Mouse (Mus musculus): ENCODE results near the gene Timm17a. TPM values are rescaled to one million over a fixed set of nuclear protein-coding genes. Genes with fewer than 3 reads are reported as not detected.
A peak's percentile ranks its signal among the peaks of the same experiment; 100 is the strongest.

Gene Timm17a
- polyA plus RNA-seq, 1 experiment from 2014 or later, result 368 TPM

DNA sequence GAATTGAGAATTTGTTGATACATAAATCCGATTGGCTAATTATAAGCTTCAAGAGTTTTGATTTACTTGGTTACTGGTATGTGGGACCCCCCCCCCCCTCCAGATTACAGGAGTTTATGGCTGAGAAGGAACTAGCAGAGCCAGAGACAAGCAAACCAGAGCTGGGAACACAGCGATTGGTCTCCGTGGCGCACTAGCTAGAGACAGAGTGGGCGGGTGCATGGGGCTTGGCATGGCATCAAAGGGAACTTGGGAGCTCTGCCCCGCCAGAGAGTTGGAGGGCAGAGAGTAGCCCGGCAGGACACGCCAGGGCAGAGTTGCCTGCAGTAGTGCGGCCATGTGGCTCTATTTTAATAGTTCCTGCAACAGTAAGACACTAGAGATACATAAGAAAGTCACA, 32.9 kb downstream of the Timm17a start:
- 78% methylated on average over 9 of the region's 9 CpGs for WGBS
- Histone ChIP-seq H3K9ac (no peak overlapping the region), H3K27me3 (replicated peaks) (no peaks in the 10 kb centered on the region), H3K4me2 (no peak overlapping the region), H3K4me1 (replicated peaks) (peaks cover 10% of the 10 kb centered on the region), H3K36me3 (peaks cover 35% of the 10 kb centered on the region), H3K4me3 (no peak overlapping the region), H3K27ac (ENCODE audit: poor library complexity, severe bottlenecking) (no peak overlapping the region), H3K9me3 (replicated peaks) (no peaks in the 10 kb centered on the region)
- ATAC-seq (ENCODE audit: insufficient number of reproducible peaks, low FRiP score), result no peak

- Histone ChIP-seq H3K9me3 (replicated peaks) (no peaks in the 10 kb centered on the region), H3K4me1 (replicated peaks) (no peaks in the 10 kb centered on the region), H3K4me2 (no peak overlapping the region), H3K4me3 (no peak overlapping the region), H3K27me3 (replicated peaks) (no peaks in the 10 kb centered on the region), H3K27ac (ENCODE audit: poor library complexity, severe bottlenecking) (no peak overlapping the region), H3K36me3 (peaks cover 57% of the 10 kb centered on the region), H3K9ac (no peak overlapping the region)
- 85% methylated on average over 9 of the region's 9 CpGs for WGBS
- ATAC-seq (ENCODE audit: insufficient number of reproducible peaks, low FRiP score), result no peak
These were observed 42.2 kb downstream of the Timm17a start for GRCm38 (mm10) chr1:135271371-135271770.

DNA sequence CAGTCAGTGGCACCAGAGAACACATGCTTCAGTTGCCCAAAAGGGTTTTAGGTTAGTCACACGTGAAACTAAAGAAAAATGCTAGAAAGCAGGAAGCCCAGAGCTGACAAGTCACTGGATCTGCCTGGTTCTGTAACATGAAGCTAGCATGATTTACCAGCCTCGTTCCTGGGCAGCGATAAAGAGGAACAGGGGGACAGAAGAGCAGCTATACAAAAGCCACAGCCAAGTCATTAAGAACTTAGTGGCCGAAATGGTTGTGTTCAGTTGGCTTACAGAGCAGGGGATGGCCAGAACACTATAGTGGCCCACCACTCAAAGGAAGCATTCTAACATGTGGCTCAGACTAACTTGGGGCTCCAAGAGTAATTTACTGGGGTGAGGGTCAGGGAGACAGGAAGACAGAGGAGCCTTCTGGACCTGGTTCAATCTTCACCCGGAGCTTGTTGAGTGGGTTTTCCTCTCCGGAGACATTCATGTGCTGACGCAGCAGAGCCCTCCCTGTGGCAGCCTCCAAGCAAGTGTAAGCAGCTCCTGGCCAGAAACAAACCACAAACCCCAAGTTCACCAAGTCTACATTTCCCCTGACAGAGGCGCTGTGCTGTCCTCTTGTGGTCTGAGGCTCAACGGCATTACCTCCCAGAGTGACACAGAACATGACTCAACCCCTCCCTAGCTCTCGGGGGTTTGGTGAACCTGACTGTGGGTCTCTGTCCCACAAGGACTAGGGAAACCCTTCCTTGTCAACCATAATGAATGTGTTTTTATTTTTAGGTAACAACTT, 45.7 kb downstream of the Timm17a start:
- Histone ChIP-seq H3K27ac (ENCODE audit: poor library complexity, severe bottlenecking) (no peak overlapping the region), H3K27me3 (replicated peaks) (no peaks in the 10 kb centered on the region), H3K9ac (no peak overlapping the region), H3K4me2 (no peak overlapping the region), H3K4me3 (no peak overlapping the region), H3K9me3 (replicated peaks) (no peaks in the 10 kb centered on the region), H3K36me3 (peaks cover 74% of the 10 kb centered on the region), H3K4me1 (replicated peaks) (no peaks in the 10 kb centered on the region)
- no peak for ATAC-seq (ENCODE audit: insufficient number of reproducible peaks, low FRiP score)
- 81% methylated on average over 10 of the region's 10 CpGs for WGBS

GRCm38 (mm10) chr1:135265834-135266233, 47.7 kb downstream of the Timm17a start:
- no peaks in the 10 kb centered on the region for H3K27me3 ChIP-seq (replicated peaks)
- H3K4me2 ChIP-seq, result no peak overlapping the region
- WGBS, result 67% methylated on average over 5 of the region's 5 CpGs
- H3K4me1 ChIP-seq (replicated peaks), result peaks cover 5% of the 10 kb centered on the region
- no peak overlapping the region for H3K27ac ChIP-seq (ENCODE audit: poor library complexity, severe bottlenecking)
- H3K9ac ChIP-seq, result no peak overlapping the region
- H3K4me3 ChIP-seq, result no peak overlapping the region
- no peaks in the 10 kb centered on the region for H3K9me3 ChIP-seq (replicated peaks)
- ATAC-seq (ENCODE audit: insufficient number of reproducible peaks, low FRiP score), result no peak
- peaks cover 77% of the 10 kb centered on the region for H3K36me3 ChIP-seq

- H3K9ac ChIP-seq, result no peak overlapping the region
- no peaks in the 10 kb centered on the region for H3K9me3 ChIP-seq (replicated peaks)
- no peak for ATAC-seq (ENCODE audit: insufficient number of reproducible peaks, low FRiP score)
- peaks cover 68% of the 10 kb centered on the region for H3K36me3 ChIP-seq
- H3K27ac ChIP-seq (ENCODE audit: poor library complexity, severe bottlenecking), result no peak overlapping the region
- 77% methylated on average over 9 of the region's 9 CpGs for WGBS
- H3K4me3 ChIP-seq, result no peak overlapping the region
- peaks cover 24% of the 10 kb centered on the region for H3K4me1 ChIP-seq (replicated peaks)
- H3K4me2 ChIP-seq, result no peak overlapping the region
- no peaks in the 10 kb centered on the region for H3K27me3 ChIP-seq (replicated peaks)
These were observed 50.3 kb downstream of the Timm17a start for GRCm38 (mm10) chr1:135263316-135263715.

GRCm38 (mm10) chr1:135262329-135262728, 51.2 kb downstream of the Timm17a start:
- peaks cover 61% of the 10 kb centered on the region for H3K36me3 ChIP-seq
- no peak overlapping the region for H3K4me2 ChIP-seq
- no peak overlapping the region for H3K4me3 ChIP-seq
- H3K9me3 ChIP-seq (replicated peaks), result no peaks in the 10 kb centered on the region
- WGBS, result 73% methylated on average over 3 of the region's 3 CpGs
- no peak for ATAC-seq (ENCODE audit: insufficient number of reproducible peaks, low FRiP score)
- H3K9ac ChIP-seq, result no peak overlapping the region
- no peak overlapping the region for H3K27ac ChIP-seq (ENCODE audit: poor library complexity, severe bottlenecking)
- H3K27me3 ChIP-seq (replicated peaks), result peaks cover 4% of the 10 kb centered on the region
- H3K4me1 ChIP-seq (replicated peaks), result peaks cover 28% of the 10 kb centered on the region

DNA sequence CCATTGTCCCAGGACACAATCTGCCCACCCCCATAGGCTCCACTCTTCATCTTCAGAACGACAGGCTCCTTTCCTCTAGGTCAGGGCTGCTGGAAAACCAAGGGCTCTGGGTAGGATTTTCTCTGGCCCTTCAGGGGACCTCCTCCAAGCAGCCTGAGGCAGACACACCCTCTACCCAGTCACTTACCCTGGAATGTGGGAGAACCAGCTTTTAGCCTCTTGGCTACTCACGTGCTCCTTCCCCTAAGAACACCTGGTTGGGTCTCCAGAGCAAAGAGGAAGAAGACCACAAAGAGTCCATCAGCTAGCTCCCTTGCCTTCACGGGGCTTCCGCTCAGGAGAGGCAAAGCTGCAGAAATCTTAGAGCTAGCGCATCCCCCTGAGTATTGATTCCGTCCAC, 52.6 kb downstream of the Timm17a start:
- Histone ChIP-seq H3K27me3 (replicated peaks) (peaks cover 18% of the 10 kb centered on the region), H3K4me1 (replicated peaks) (peaks cover 28% of the 10 kb centered on the region), H3K9me3 (replicated peaks) (no peaks in the 10 kb centered on the region), H3K4me2 (no peak overlapping the region), H3K36me3 (peaks cover 47% of the 10 kb centered on the region), H3K4me3 (no peak overlapping the region), H3K27ac (ENCODE audit: poor library complexity, severe bottlenecking) (peak overlapping the region; percentile 28; the same call in 1 of the 2 replicates), H3K9ac (no peak overlapping the region)
- no peak for ATAC-seq (ENCODE audit: insufficient number of reproducible peaks, low FRiP score)
- WGBS, result 71% methylated on average over 6 of the region's 6 CpGs

DNA sequence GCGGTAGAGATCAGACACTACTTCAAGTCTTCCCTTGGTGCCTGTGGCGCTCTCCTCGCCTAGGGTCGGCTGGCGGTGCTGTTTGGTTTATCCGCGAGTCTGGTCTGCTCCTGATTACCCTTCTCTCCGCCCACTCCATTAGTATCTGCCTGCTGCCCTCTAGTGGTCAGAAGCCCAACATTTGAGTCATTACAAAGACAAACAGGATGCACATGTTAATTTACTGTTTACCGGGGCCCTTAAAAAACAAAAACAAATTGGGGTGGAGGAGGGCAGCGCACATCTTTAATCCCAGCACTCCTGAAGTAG, 54.5 kb downstream of the Timm17a start:
- peak overlapping the region; percentile 31 for H3K4me3 ChIP-seq
- H3K9me3 ChIP-seq (replicated peaks), result no peaks in the 10 kb centered on the region
- H3K4me1 ChIP-seq (replicated peaks), result peaks cover 28% of the 10 kb centered on the region
- H3K27ac ChIP-seq (ENCODE audit: poor library complexity, severe bottlenecking), result no peak overlapping the region
- H3K27me3 ChIP-seq (replicated peaks), result peaks cover 36% of the 10 kb centered on the region
- H3K9ac ChIP-seq, result peak overlapping the region; percentile 58
- peaks cover 28% of the 10 kb centered on the region for H3K36me3 ChIP-seq
- H3K4me2 ChIP-seq, result peak overlapping the region; percentile 71
- 2% methylated on average over 10 of the region's 10 CpGs for WGBS
- peak; percentile 65 for ATAC-seq (ENCODE audit: insufficient number of reproducible peaks, low FRiP score)

DNA sequence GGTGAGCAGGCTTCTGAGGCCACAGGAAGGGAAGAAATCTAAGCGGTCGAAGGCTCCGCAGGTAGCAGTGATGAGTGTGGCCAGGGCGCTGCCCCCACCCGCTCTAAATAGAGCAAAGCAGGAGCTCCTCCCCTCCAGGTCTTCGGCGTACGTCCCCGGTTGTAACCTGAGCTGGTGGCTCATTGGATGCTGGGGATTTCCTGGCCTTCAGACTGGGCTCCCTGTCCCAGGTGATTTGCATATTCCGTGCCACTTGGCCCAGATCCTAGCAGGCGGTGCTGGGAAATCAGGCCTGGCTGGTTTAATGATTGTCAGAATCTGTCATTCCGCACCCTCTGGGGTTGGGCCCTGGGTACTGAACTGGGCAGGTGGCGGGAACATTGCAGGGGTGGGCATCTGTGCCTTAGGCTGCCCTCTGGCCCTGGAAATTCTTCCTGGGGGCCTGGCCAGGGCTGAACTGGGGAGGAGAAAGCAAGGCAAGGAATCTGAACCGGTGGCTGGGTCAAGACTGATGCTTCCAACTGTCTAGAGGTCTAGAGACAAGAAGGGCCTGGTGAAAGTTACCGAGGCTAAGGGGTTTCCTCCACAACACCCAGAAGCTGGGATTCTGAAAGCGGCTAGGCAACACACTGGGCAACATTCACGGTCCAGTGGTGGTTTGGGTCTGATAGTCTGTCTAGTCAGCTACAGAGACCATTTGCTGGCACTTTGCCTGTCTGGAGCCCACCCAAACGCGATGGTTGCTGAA, 55.0 kb downstream of the Timm17a start, which contains the start of gene Elf3:
Gene Elf3 (minus strand): TSS at position 189 of the 748 bp plus-strand sequence.
- H3K9me3 ChIP-seq (replicated peaks), result no peaks in the 10 kb centered on the region
- peak within 1 kb of the TSS; percentile 58 for H3K9ac ChIP-seq
- WGBS, result 9% methylated on average over 19 of the region's 19 CpGs
- peaks cover 41% of the 10 kb centered on the region for H3K27me3 ChIP-seq (replicated peaks)
- peak; percentile 54 for ATAC-seq (ENCODE audit: insufficient number of reproducible peaks, low FRiP score)
- H3K4me2 ChIP-seq, result peak within 1 kb of the TSS; percentile 71
- peak within 1 kb of the TSS; percentile 31 for H3K4me3 ChIP-seq
- H3K4me1 ChIP-seq (replicated peaks), result peaks cover 28% of the 10 kb centered on the region
- H3K36me3 ChIP-seq, result peaks cover 23% of the 10 kb centered on the region
- H3K27ac ChIP-seq (ENCODE audit: poor library complexity, severe bottlenecking), result no peak within 1 kb of the TSS

GRCm38 (mm10) chr1:135256299-135256698, 57.3 kb downstream of the Timm17a start:
- Histone ChIP-seq H3K4me3 (no peak overlapping the region), H3K4me2 (no peak overlapping the region), H3K9ac (no peak overlapping the region), H3K27ac (ENCODE audit: poor library complexity, severe bottlenecking) (no peak overlapping the region), H3K9me3 (replicated peaks) (no peaks in the 10 kb centered on the region), H3K4me1 (replicated peaks) (peaks cover 31% of the 10 kb centered on the region), H3K36me3 (0 out of 2 replicates have a peak, but pooled peaks cover under 1% of the 10 kb centered on the region), H3K27me3 (replicated peaks) (peaks cover 44% of the 10 kb centered on the region)
- no peak for ATAC-seq (ENCODE audit: insufficient number of reproducible peaks, low FRiP score)
- WGBS, result 73% methylated on average over 6 of the region's 6 CpGs

- Histone ChIP-seq H3K27ac (ENCODE audit: poor library complexity, severe bottlenecking) (no peak overlapping the region), H3K9me3 (replicated peaks) (no peaks in the 10 kb centered on the region), H3K36me3 (no peaks in the 10 kb centered on the region), H3K4me2 (no peak overlapping the region), H3K27me3 (replicated peaks) (peaks cover 75% of the 10 kb centered on the region), H3K4me1 (replicated peaks) (peaks cover 16% of the 10 kb centered on the region; the same call in 1 of the 2 replicates), H3K9ac (no peak overlapping the region), H3K4me3 (no peak overlapping the region)
- ATAC-seq (ENCODE audit: insufficient number of reproducible peaks, low FRiP score), result no peak
- WGBS, result 28% methylated on average over 4 of the region's 4 CpGs
These were observed 60.7 kb downstream of the Timm17a start for GRCm38 (mm10) chr1:135252854-135253253.
